Mouse (Mus musculus) neutrophil, adult 5-6 weeks (primary cell): ENCODE results near the gene Hfe. TPM values are rescaled to one million over a fixed set of nuclear protein-coding genes. Genes with fewer than 3 reads are reported as not detected.

Experiments
- ATAC-seq: fragments of 151-379, 151-347 bp; 2 replicates; pipeline ENCODE4 v1.8.0; 2017; ENCODE audit warnings: mild to moderate bottlenecking, moderate TSS enrichment; ENCODE audit not compliant: insufficient number of reproducible peaks, poor library complexity, low FRiP score, severe bottlenecking; ENCODE audit errors: extremely low read depth
- total RNA-seq: library from RNA; stranded (forward); fragments of 200-1000 nt; gene quantifications from 2 replicates; pipeline ENCODE4 v1.2.3, GENCODE M21; 2017

Gene Hfe
- total RNA-seq, 1 experiment from 2014 or later, result 4.8 TPM

GRCm38 (mm10) chr13:23745381-23746161 is 34.9 kb upstream of the Hfe start, which contains the start of gene Hist1h3c:
Gene Hist1h3c, minus strand, starts transcription at chr13:23745602.
- peak; percentile 64 for ATAC-seq

GRCm38 (mm10) chr13:23744421-23745380 is 34.0 kb upstream of the Hfe start:
- ATAC-seq, result no peak

- no peak for ATAC-seq
Observed at GRCm38 (mm10) chr13:23743963-23744362, 33.3 kb upstream of the Hfe start.

GRCm38 (mm10) chr13:23743215-23743614 is 32.6 kb upstream of the Hfe start:
- ATAC-seq, result no peak

- no peak for ATAC-seq
Observed at GRCm38 (mm10) chr13:23742007-23742406, 31.4 kb upstream of the Hfe start.

- ATAC-seq, result no peak
Observed at GRCm38 (mm10) chr13:23740910-23741309, 30.3 kb upstream of the Hfe start.

- no peak for ATAC-seq
Observed at GRCm38 (mm10) chr13:23740256-23740840, 29.7 kb upstream of the Hfe start.

GRCm38 (mm10) chr13:23739922-23740252 is 29.2 kb upstream of the Hfe start:
- peak; percentile 57 for ATAC-seq

GRCm38 (mm10) chr13:23739069-23739921 is 28.6 kb upstream of the Hfe start:
- peak; percentile 69 for ATAC-seq

- peak; percentile 76 for ATAC-seq
Observed at GRCm38 (mm10) chr13:23738677-23739068, 28.0 kb upstream of the Hfe start, which contains the start of gene Hist1h1c. Gene Hist1h1c, plus strand, starts transcription at chr13:23738808.

- ATAC-seq, result no peak
Observed at GRCm38 (mm10) chr13:23738041-23738440, 27.4 kb upstream of the Hfe start.

- no peak for ATAC-seq
Observed at GRCm38 (mm10) chr13:23737091-23737490, 26.4 kb upstream of the Hfe start.

- ATAC-seq, result peak; percentile 84
Observed at GRCm38 (mm10) chr13:23732156-23732804, 21.6 kb upstream of the Hfe start.

GRCm38 (mm10) chr13:23730479-23730878 is 19.8 kb upstream of the Hfe start:
- ATAC-seq, result no peak

- no peak for ATAC-seq
Observed at GRCm38 (mm10) chr13:23729706-23730105, 19.1 kb upstream of the Hfe start.

- no peak for ATAC-seq
Observed at GRCm38 (mm10) chr13:23729192-23729525, 18.5 kb upstream of the Hfe start.

GRCm38 (mm10) chr13:23728472-23729191 is 18.0 kb upstream of the Hfe start:
- no peak for ATAC-seq

- ATAC-seq, result no peak
Observed at GRCm38 (mm10) chr13:23725213-23725612, 14.6 kb upstream of the Hfe start.
